Mouse (Mus musculus): ENCODE measurements around the gene Ctbp1.

Gene Ctbp1

DNA sequence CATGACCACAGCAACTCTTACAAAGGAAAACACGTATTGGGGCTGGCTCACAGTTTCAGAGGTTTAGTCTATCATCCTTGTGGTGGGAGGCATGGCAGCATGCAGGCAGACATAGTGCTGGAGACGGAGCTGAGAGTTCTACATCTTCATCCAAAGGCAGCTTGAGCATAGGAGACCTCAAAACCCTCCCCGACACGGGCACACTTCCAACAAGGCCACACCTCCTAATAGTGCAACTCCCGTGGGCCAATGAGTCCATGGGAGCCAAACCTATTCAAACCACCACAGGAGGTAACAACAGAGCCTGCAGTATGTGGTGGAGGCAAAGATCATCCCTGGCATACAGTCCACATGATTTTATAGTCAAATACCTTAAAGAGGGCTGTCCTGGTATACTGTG lies 63.5 kb downstream of the Ctbp1 start:
- no peak for DNase-seq (ENCODE audit: inconsistent age in 2 of 2, low spot score in 1 of 2)

- no peak for DNase-seq (ENCODE audit: inconsistent age in 2 of 2, low spot score in 1 of 2)
Observed at GRCm38 (mm10) chr5:33210515-33210914, 64.3 kb downstream of the Ctbp1 start.

DNA sequence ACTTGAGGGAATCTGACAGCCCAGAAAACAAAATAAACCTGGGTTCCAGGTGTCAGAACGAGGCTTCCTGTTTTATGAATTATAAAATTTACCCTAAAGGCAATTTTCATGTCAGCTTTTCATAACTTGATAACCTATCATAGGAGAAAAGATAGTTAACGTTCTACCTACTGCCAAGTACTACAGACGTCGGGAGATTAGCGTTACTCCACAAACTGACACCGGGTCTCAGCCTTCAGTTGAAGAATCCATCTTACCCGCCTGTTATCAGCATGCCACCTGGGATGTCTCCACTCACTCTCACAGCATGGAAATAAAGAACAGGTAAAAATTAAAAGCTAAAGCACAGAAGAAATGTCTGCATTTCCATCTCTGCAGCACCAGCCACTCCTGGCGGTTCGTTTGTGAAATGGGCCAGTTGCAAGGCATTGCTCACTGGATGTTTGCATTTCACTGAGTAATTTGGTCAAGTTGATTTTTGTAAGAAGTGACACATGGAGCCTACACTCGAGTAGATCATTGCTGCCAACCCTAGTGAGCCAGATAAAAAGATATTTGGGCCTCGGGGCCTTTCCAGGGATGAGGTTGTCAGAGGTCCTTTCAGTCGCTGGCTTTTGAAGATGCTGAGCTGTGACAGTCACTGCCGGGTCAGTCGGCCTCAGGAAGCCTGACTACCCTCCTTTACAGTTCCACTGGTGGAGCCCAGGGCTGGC lies 66.1 kb downstream of the Ctbp1 start:
- no peak for DNase-seq (ENCODE audit: inconsistent age in 2 of 2, low spot score in 1 of 2)

DNA sequence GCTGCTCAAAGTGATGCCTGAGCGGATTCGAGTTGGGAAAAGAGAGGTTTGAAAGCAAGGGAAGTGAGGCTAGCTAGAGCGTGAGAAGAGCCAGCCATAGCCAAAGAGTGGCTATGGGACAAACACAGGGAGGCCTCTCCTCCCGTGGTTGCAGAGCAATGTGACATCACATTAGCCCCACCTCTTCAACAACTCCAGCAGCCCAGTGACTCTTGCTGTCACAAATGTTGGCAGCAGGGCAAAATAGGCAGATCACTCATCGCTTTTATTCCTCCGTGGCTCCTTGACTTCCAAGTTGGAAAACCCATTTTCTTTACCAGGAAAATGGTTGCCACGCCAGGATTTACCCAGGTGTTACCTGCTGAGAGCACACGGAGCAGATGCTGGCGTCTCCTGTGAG lies 67.7 kb downstream of the Ctbp1 start:
- no peak for DNase-seq (ENCODE audit: inconsistent age in 2 of 2, low spot score in 1 of 2)

DNA sequence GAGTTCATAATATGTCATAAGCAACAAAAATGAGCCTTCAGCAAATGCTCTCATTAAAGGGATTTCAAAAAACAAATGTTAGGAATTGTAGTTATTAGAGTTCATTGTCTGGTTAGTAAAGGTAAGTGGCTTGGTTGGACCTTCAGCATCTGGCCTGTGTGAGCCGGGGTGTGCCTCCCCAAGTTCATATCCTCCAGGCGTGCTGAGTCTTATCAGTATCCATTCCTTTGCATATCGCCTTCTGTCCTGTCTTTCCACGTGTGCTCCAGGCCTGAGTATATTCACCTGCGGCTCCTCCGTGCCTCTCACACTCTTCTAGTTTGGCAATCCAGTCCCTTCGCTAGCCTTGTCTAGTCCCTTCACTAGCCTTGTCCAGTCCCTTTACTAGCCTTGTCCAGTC lies 68.5 kb downstream of the Ctbp1 start:
- no peak for DNase-seq (ENCODE audit: inconsistent age in 2 of 2, low spot score in 1 of 2)

GRCm38 (mm10) chr5:33204284-33204683 lies 70.5 kb downstream of the Ctbp1 start:
- DNase-seq (ENCODE audit: inconsistent age in 2 of 2, low spot score in 1 of 2): no peak

GRCm38 (mm10) chr5:33203691-33204242 lies 71.0 kb downstream of the Ctbp1 start:
- peak; percentile 65 to 92 for DNase-seq (ENCODE audit: inconsistent age in 2 of 2, low spot score in 1 of 2)

- no peak for DNase-seq (ENCODE audit: inconsistent age in 2 of 2, low spot score in 1 of 2)
Observed at GRCm38 (mm10) chr5:33203171-33203565, 71.6 kb downstream of the Ctbp1 start.

GRCm38 (mm10) chr5:33202516-33203170 lies 72.2 kb downstream of the Ctbp1 start:
- DNase-seq (ENCODE audit: inconsistent age in 2 of 2, low spot score in 1 of 2): no peak

GRCm38 (mm10) chr5:33201697-33202096 lies 73.1 kb downstream of the Ctbp1 start:
- no peak for DNase-seq (ENCODE audit: inconsistent age in 2 of 2, low spot score in 1 of 2)

DNA sequence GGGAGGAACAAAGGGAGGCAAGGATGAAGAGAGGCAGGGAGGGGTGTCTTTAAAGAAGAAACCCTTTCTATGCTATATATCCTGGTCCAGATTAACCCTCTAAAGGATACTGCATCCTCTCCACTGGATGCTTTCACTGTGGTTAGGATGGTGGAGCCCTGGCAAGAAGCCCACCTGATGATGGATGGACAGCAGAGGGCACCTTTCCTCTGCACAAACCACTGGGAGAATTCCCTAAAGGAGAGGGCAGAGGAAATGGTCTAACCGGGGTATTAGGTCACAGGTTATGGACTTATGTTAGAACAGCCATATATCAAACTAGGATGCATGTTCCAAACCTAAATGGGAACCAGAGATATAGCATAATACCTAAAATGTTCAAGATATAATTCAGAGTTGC lies 74.7 kb downstream of the Ctbp1 start:
- no peak for DNase-seq (ENCODE audit: inconsistent age in 2 of 2, low spot score in 1 of 2)

Measured in adrenal gland, adult (tissue).